Mouse (Mus musculus): Measurements from ENCODE around the gene Spg21. TPM values are rescaled to one million over a fixed set of nuclear protein-coding genes. Genes with fewer than 3 reads are reported as not detected.
A peak's percentile ranks its signal among the peaks of the same experiment; 100 is the strongest.

The Spg21 gene
- polyA plus RNA-seq, 1 experiment from 2014 or later: 144 TPM

- 82% methylated on average over 10 of the region's 10 CpGs for WGBS
- Histone ChIP-seq H3K9me3 (no peaks in the 10 kb centered on the region), H3K36me3 (no peaks in the 10 kb centered on the region), H3K4me3 (no peak overlapping the region), H3K4me2 (no peak overlapping the region), H3K27me3 (no peaks in the 10 kb centered on the region), H3K9ac (no peak overlapping the region), H3K27ac (no peak overlapping the region), H3K4me1 (replicated peaks) (peaks cover 11% of the 10 kb centered on the region; the same call in 1 of the 2 replicates)
- ATAC-seq (ENCODE audit: low FRiP score): no peak
Observed at GRCm38 (mm10) chr9:65525445-65526195, 64.9 kb downstream of the Spg21 start.

GRCm38 (mm10) chr9:65528417-65529038 lies 67.8 kb downstream of the Spg21 start:
- peaks cover 3% of the 10 kb centered on the region; the same call in 1 of the 2 replicates for H3K4me1 ChIP-seq (replicated peaks)
- H3K27ac ChIP-seq: no peak overlapping the region
- no peak overlapping the region for H3K4me3 ChIP-seq
- no peaks in the 10 kb centered on the region for H3K36me3 ChIP-seq
- WGBS: 83% methylated on average over 6 of the region's 6 CpGs
- no peaks in the 10 kb centered on the region for H3K27me3 ChIP-seq
- H3K9ac ChIP-seq: peak overlapping the region; percentile 49; the same call in 1 of the 2 replicates
- ATAC-seq (ENCODE audit: low FRiP score): no peak
- no peaks in the 10 kb centered on the region for H3K9me3 ChIP-seq
- no peak overlapping the region for H3K4me2 ChIP-seq

GRCm38 (mm10) chr9:65529659-65530058 lies 68.9 kb downstream of the Spg21 start:
- Histone ChIP-seq H3K4me2 (no peak overlapping the region), H3K4me3 (no peak overlapping the region), H3K36me3 (no peaks in the 10 kb centered on the region), H3K4me1 (replicated peaks) (no peaks in the 10 kb centered on the region), H3K27ac (no peak overlapping the region), H3K9ac (no peak overlapping the region), H3K27me3 (no peaks in the 10 kb centered on the region), H3K9me3 (no peaks in the 10 kb centered on the region)
- ATAC-seq (ENCODE audit: low FRiP score): no peak
- 61% methylated on average over 8 of the region's 8 CpGs for WGBS

- Histone ChIP-seq H3K36me3 (no peaks in the 10 kb centered on the region), H3K4me1 (replicated peaks) (no peaks in the 10 kb centered on the region), H3K9me3 (no peaks in the 10 kb centered on the region), H3K9ac (no peak overlapping the region), H3K27me3 (no peaks in the 10 kb centered on the region), H3K27ac (no peak overlapping the region), H3K4me2 (no peak overlapping the region), H3K4me3 (no peak overlapping the region)
- no peak for ATAC-seq (ENCODE audit: low FRiP score)
- WGBS: 89% methylated on average over 5 of the region's 5 CpGs
Observed at GRCm38 (mm10) chr9:65531283-65531682, 70.5 kb downstream of the Spg21 start.

- Histone ChIP-seq H3K36me3 (no peaks in the 10 kb centered on the region), H3K27me3 (no peaks in the 10 kb centered on the region), H3K9ac (no peak overlapping the region), H3K4me2 (no peak overlapping the region), H3K4me1 (replicated peaks) (no peaks in the 10 kb centered on the region), H3K9me3 (no peaks in the 10 kb centered on the region), H3K27ac (no peak overlapping the region), H3K4me3 (no peak overlapping the region)
- 83% methylated on average over 8 of the region's 8 CpGs for WGBS
- ATAC-seq (ENCODE audit: low FRiP score): no peak
Observed at GRCm38 (mm10) chr9:65532986-65533385, 72.2 kb downstream of the Spg21 start.

- Histone ChIP-seq H3K4me2 (no peak overlapping the region), H3K27me3 (no peaks in the 10 kb centered on the region), H3K4me1 (replicated peaks) (no peaks in the 10 kb centered on the region), H3K9ac (no peak overlapping the region), H3K36me3 (no peaks in the 10 kb centered on the region), H3K27ac (no peak overlapping the region), H3K9me3 (no peaks in the 10 kb centered on the region), H3K4me3 (no peak overlapping the region)
- no peak for ATAC-seq (ENCODE audit: low FRiP score)
- WGBS: 78% methylated on average over 3 of the region's 3 CpGs
Observed at GRCm38 (mm10) chr9:65534111-65534510, 73.4 kb downstream of the Spg21 start.

- Histone ChIP-seq H3K9ac (no peak overlapping the region), H3K9me3 (no peaks in the 10 kb centered on the region), H3K4me1 (replicated peaks) (no peaks in the 10 kb centered on the region), H3K27ac (no peak overlapping the region), H3K27me3 (no peaks in the 10 kb centered on the region), H3K4me3 (no peak overlapping the region), H3K36me3 (no peaks in the 10 kb centered on the region), H3K4me2 (no peak overlapping the region)
- 82% methylated on average over 3 of the region's 3 CpGs for WGBS
- no peak for ATAC-seq (ENCODE audit: low FRiP score)
Observed at GRCm38 (mm10) chr9:65535191-65535722, 74.5 kb downstream of the Spg21 start.

GRCm38 (mm10) chr9:65535789-65536469 lies 75.2 kb downstream of the Spg21 start:
- no peak for ATAC-seq (ENCODE audit: low FRiP score)
- Histone ChIP-seq H3K36me3 (no peaks in the 10 kb centered on the region), H3K27ac (no peak overlapping the region), H3K27me3 (no peaks in the 10 kb centered on the region), H3K9me3 (no peaks in the 10 kb centered on the region), H3K4me2 (no peak overlapping the region), H3K4me1 (replicated peaks) (no peaks in the 10 kb centered on the region), H3K4me3 (no peak overlapping the region), H3K9ac (no peak overlapping the region)
- 88% methylated on average over 11 of the region's 11 CpGs for WGBS

- Histone ChIP-seq H3K4me2 (no peak overlapping the region), H3K4me1 (replicated peaks) (0 out of 2 replicates have a peak, but pooled peaks cover under 1% of the 10 kb centered on the region), H3K9me3 (no peaks in the 10 kb centered on the region), H3K9ac (no peak overlapping the region), H3K36me3 (no peaks in the 10 kb centered on the region), H3K27ac (no peak overlapping the region), H3K27me3 (no peaks in the 10 kb centered on the region), H3K4me3 (no peak overlapping the region)
- WGBS: 86% methylated on average over 4 of the region's 4 CpGs
- no peak for ATAC-seq (ENCODE audit: low FRiP score)
Observed at GRCm38 (mm10) chr9:65536491-65536890, 75.7 kb downstream of the Spg21 start.

Other genes with a start within 250 kb of the Spg21 start
- gene Cilp, start 195.8 kb upstream of the Spg21 start, polyA plus RNA-seq (2015; fragmentation: Nextera tagmentation; extraction: Ambion mirVana): 0.57 and 0.60 TPM in 2 replicates
- 40.9 and 46.8 TPM in 2 replicates for gene Clpx, start 166.7 kb upstream of the Spg21 start, polyA plus RNA-seq (2015; fragmentation: Nextera tagmentation; extraction: Ambion mirVana)
- gene Pdcd7, start 114.8 kb upstream of the Spg21 start, polyA plus RNA-seq (2015; fragmentation: Nextera tagmentation; extraction: Ambion mirVana): 8.2 and 8.7 TPM in 2 replicates
- gene Ubap1l, start 99.9 kb upstream of the Spg21 start, polyA plus RNA-seq (2015; fragmentation: Nextera tagmentation; extraction: Ambion mirVana): 2.0 and 2.3 TPM in 2 replicates
- gene Kbtbd13, start 69.3 kb upstream of the Spg21 start, polyA plus RNA-seq (2015; fragmentation: Nextera tagmentation; extraction: Ambion mirVana): 0.65 and 0.79 TPM in 2 replicates
- gene Rasl12, start 62.4 kb upstream of the Spg21 start, polyA plus RNA-seq (2015; fragmentation: Nextera tagmentation; extraction: Ambion mirVana): 7.1 and 7.9 TPM in 2 replicates
- not detected in 2 replicates for gene Slc51b, start 38.0 kb upstream of the Spg21 start, polyA plus RNA-seq (2015; fragmentation: Nextera tagmentation; extraction: Ambion mirVana)
- 26.1 and 27.9 TPM in 2 replicates for gene Mtfmt, start 25.2 kb upstream of the Spg21 start, polyA plus RNA-seq (2015; fragmentation: Nextera tagmentation; extraction: Ambion mirVana)
- 0.51 and 0.75 TPM in 2 replicates for gene Ankdd1a, start 59.2 kb downstream of the Spg21 start, polyA plus RNA-seq (2015; fragmentation: Nextera tagmentation; extraction: Ambion mirVana)
- 5.8 and 7.6 TPM in 2 replicates for gene Plekho2, start 119.1 kb downstream of the Spg21 start, polyA plus RNA-seq (2015; fragmentation: Nextera tagmentation; extraction: Ambion mirVana)
- 3.8 and 4.4 TPM in 2 replicates for gene Pif1, start 126.2 kb downstream of the Spg21 start, polyA plus RNA-seq (2015; fragmentation: Nextera tagmentation; extraction: Ambion mirVana)
- gene Rbpms2, start 168.7 kb downstream of the Spg21 start, polyA plus RNA-seq (2015; fragmentation: Nextera tagmentation; extraction: Ambion mirVana): 5.0 and 5.4 TPM in 2 replicates
- gene Oaz2, start 207.1 kb downstream of the Spg21 start, polyA plus RNA-seq (2015; fragmentation: Nextera tagmentation; extraction: Ambion mirVana): 403 and 404 TPM in 2 replicates

Measured in hindbrain, embryonic 13.5 days (tissue).